Mouse (Mus musculus) hindbrain, embryonic 16.5 days (tissue): ENCODE results near the gene 9530077C05Rik. TPM values are rescaled to one million over a fixed set of nuclear protein-coding genes. Genes with fewer than 3 reads are reported as not detected.

Experiments used
- ATAC-seq: fragments of 200-750 bp; cut with Nextera tagmentation; 2 replicates; pipeline ENCODE4 v1.8.0; 2017; ENCODE audit warnings: moderate TSS enrichment, moderate library complexity
- H3K27ac ChIP-seq: fragments of 300-500 bp; sonication (generic); 2 replicates; pipeline ENCODE4 v1.5.1; 2014; ENCODE audit warnings: low read depth, mild to moderate bottlenecking, control low read depth, low read length, moderate library complexity
- H3K27me3 ChIP-seq: fragments of 300-500 bp; sonication (generic); replicated peaks from 2 replicates; pipeline ENCODE4 v1.6.1; 2014; ENCODE audit warnings: low read length; ENCODE audit not compliant: control insufficient read depth, insufficient read depth
- H3K36me3 ChIP-seq: fragments of 300-500 bp; sonication (generic); 2 replicates; pipeline ENCODE4 v1.6.1; 2014; ENCODE audit warnings: mild to moderate bottlenecking, low read length, moderate library complexity, mixed read lengths; ENCODE audit not compliant: control insufficient read depth, insufficient read depth
- H3K4me1 ChIP-seq: fragments of 300-500 bp; sonication (generic); 2 replicates; pipeline ENCODE4 v1.6.1; 2014; ENCODE audit warnings: low read depth, low read length; ENCODE audit not compliant: control insufficient read depth, insufficient read depth
- H3K4me2 ChIP-seq: fragments of 300-500 bp; sonication (generic); 2 replicates; pipeline ENCODE4 v1.6.1; 2014; ENCODE audit warnings: mild to moderate bottlenecking, low read length, control low read depth, moderate library complexity
- H3K4me3 ChIP-seq: fragments of 300-500 bp; sonication (generic); 2 replicates; pipeline ENCODE4 v1.5.1; 2014; ENCODE audit warnings: mild to moderate bottlenecking, low read length, control low read depth, moderate library complexity
- H3K9ac ChIP-seq: fragments of 300-500 bp; sonication (generic); 2 replicates; pipeline ENCODE4 v1.6.1; 2014; ENCODE audit warnings: low read depth, mild to moderate bottlenecking, control low read depth, low read length, moderate library complexity
- H3K9me3 ChIP-seq: fragments of 300-500 bp; sonication (generic); 2 replicates; pipeline ENCODE4 v1.6.1; 2014; ENCODE audit warnings: mild to moderate bottlenecking, low read length, moderate library complexity; ENCODE audit not compliant: control insufficient read depth
- WGBS: fragments of 180-500 bp; shearing (Covaris S2); extraction: QIAGEN DNeasy Blood & Tissue Kit; methylation state at CpG from one replicate; pipeline ENCODE4 v1.1.7; 2014; 5-methylcytosine and 5-hydroxymethylcytosine counted together
- polyA plus RNA-seq: library from polyadenylated mRNA; unstranded; fragments of >200 nt; fragmentation: Nextera tagmentation; extraction: Ambion mirVana; gene quantifications from 2 replicates; pipeline ENCODE4 v1.2.1, GENCODE M21; 2015

9530077C05Rik gene
- polyA plus RNA-seq, 1 experiment from 2014 or later, result 19.3 TPM

- H3K9me3 ChIP-seq, result no peaks in the 10 kb centered on the region
- 0 out of 2 replicates have a peak, but pooled peaks have one; percentile 25 for ATAC-seq
- H3K36me3 ChIP-seq, result peaks cover 6% of the 10 kb centered on the region
- WGBS, result 83% methylated on average over 3 of the region's 3 CpGs
- H3K27me3 ChIP-seq, result no peaks in the 10 kb centered on the region
- no peaks in the 10 kb centered on the region for H3K4me1 ChIP-seq
- no peak overlapping the region for H3K4me3 ChIP-seq
- H3K27ac ChIP-seq, result no peak overlapping the region
- no peak overlapping the region for H3K9ac ChIP-seq
- no peak overlapping the region for H3K4me2 ChIP-seq
These were observed 50.6 kb downstream of the 9530077C05Rik start for GRCm38 (mm10) chr9:22461946-22462345.

GRCm38 (mm10) chr9:22466212-22466611 lies 54.9 kb downstream of the 9530077C05Rik start:
- no peak for ATAC-seq
- no peak overlapping the region for H3K27ac ChIP-seq
- H3K36me3 ChIP-seq, result 0 out of 2 replicates have a peak, but pooled peaks cover 2% of the 10 kb centered on the region
- 95% methylated on average over 5 of the region's 5 CpGs for WGBS
- H3K4me3 ChIP-seq, result no peak overlapping the region
- H3K9me3 ChIP-seq, result no peaks in the 10 kb centered on the region
- no peak overlapping the region for H3K4me2 ChIP-seq
- H3K9ac ChIP-seq, result no peak overlapping the region
- no peaks in the 10 kb centered on the region for H3K27me3 ChIP-seq
- H3K4me1 ChIP-seq, result peaks cover 3% of the 10 kb centered on the region; the same call in 1 of the 2 replicates

GRCm38 (mm10) chr9:22467371-22468169 lies 56.3 kb downstream of the 9530077C05Rik start:
- ATAC-seq, result peak; percentile 77
- H3K9me3 ChIP-seq, result no peaks in the 10 kb centered on the region
- WGBS, result 1% methylated on average over 58 of the region's 73 CpGs
- peaks cover 3% of the 10 kb centered on the region; the same call in 1 of the 2 replicates for H3K4me1 ChIP-seq
- peak overlapping the region; percentile 96 for H3K27ac ChIP-seq
- H3K9ac ChIP-seq, result peak overlapping the region; percentile 98
- H3K36me3 ChIP-seq, result 0 out of 2 replicates have a peak, but pooled peaks cover 2% of the 10 kb centered on the region
- H3K4me3 ChIP-seq, result peak overlapping the region; percentile 94
- no peaks in the 10 kb centered on the region for H3K27me3 ChIP-seq
- peak overlapping the region; percentile 67 for H3K4me2 ChIP-seq

GRCm38 (mm10) chr9:22468170-22468898 lies 57.0 kb downstream of the 9530077C05Rik start:
- 4% methylated on average over 42 of the region's 43 CpGs for WGBS
- Histone ChIP-seq H3K27me3 (no peaks in the 10 kb centered on the region), H3K4me1 (peaks cover 3% of the 10 kb centered on the region; the same call in 1 of the 2 replicates), H3K4me2 (peak overlapping the region; percentile 67), H3K4me3 (peak overlapping the region; percentile 94), H3K36me3 (0 out of 2 replicates have a peak, but pooled peaks cover 2% of the 10 kb centered on the region), H3K9ac (peak overlapping the region; percentile 98), H3K27ac (peak overlapping the region; percentile 96), H3K9me3 (no peaks in the 10 kb centered on the region)
- ATAC-seq, result peak; percentile 84

- H3K4me1 ChIP-seq, result peaks cover 3% of the 10 kb centered on the region; the same call in 1 of the 2 replicates
- H3K9ac ChIP-seq, result no peak overlapping the region
- H3K27ac ChIP-seq, result no peak overlapping the region; the same call in 1 of the 2 replicates
- no peaks in the 10 kb centered on the region for H3K9me3 ChIP-seq
- H3K36me3 ChIP-seq, result 0 out of 2 replicates have a peak, but pooled peaks cover 2% of the 10 kb centered on the region
- WGBS, result 77% methylated on average over 8 of the region's 8 CpGs
- ATAC-seq, result no peak
- no peaks in the 10 kb centered on the region for H3K27me3 ChIP-seq
- H3K4me2 ChIP-seq, result no peak overlapping the region; the same call in 1 of the 2 replicates
- H3K4me3 ChIP-seq, result no peak overlapping the region
These were observed 57.6 kb downstream of the 9530077C05Rik start for GRCm38 (mm10) chr9:22468899-22469259.

- peaks cover 3% of the 10 kb centered on the region; the same call in 1 of the 2 replicates for H3K4me1 ChIP-seq
- no peak for ATAC-seq
- H3K4me3 ChIP-seq, result peak within 1 kb of the TSS; percentile 94
- 92% methylated on average over 3 of the region's 3 CpGs for WGBS
- H3K27ac ChIP-seq, result peak within 1 kb of the TSS; percentile 96
- H3K27me3 ChIP-seq, result no peaks in the 10 kb centered on the region
- peak within 1 kb of the TSS; percentile 98 for H3K9ac ChIP-seq
- H3K4me2 ChIP-seq, result peak within 1 kb of the TSS; percentile 67
- no peaks in the 10 kb centered on the region for H3K9me3 ChIP-seq
- 0 out of 2 replicates have a peak, but pooled peaks cover 2% of the 10 kb centered on the region for H3K36me3 ChIP-seq
These were observed 58.3 kb downstream of the 9530077C05Rik start, which contains the start of gene Rp9 for GRCm38 (mm10) chr9:22469643-22470042. Gene Rp9, minus strand, starts transcription at chr9:22469743.

- H3K9ac ChIP-seq, result peak within 1 kb of the TSS; percentile 73
- no peaks in the 10 kb centered on the region for H3K27me3 ChIP-seq
- no peaks in the 10 kb centered on the region for H3K9me3 ChIP-seq
- peak within 1 kb of the TSS; percentile 82 for H3K4me2 ChIP-seq
- peak within 1 kb of the TSS; percentile 67 for H3K4me3 ChIP-seq
- peak within 1 kb of the TSS; percentile 72 for H3K27ac ChIP-seq
- H3K36me3 ChIP-seq, result no peaks in the 10 kb centered on the region
- peaks cover 6% of the 10 kb centered on the region for H3K4me1 ChIP-seq
- peak; percentile 99 for ATAC-seq
- 0% methylated on average over 25 of the region's 25 CpGs for WGBS
These were observed 64.1 kb downstream of the 9530077C05Rik start, which contains the start of gene Bbs9 for GRCm38 (mm10) chr9:22475424-22475868. Gene Bbs9, plus strand, starts transcription at chr9:22475715.

GRCm38 (mm10) chr9:22476265-22476664 lies 65.0 kb downstream of the 9530077C05Rik start:
- peak; percentile 13; the same call in 1 of the 2 replicates for ATAC-seq
- peak overlapping the region; percentile 67 for H3K4me3 ChIP-seq
- H3K27me3 ChIP-seq, result no peaks in the 10 kb centered on the region
- peak overlapping the region; percentile 73 for H3K9ac ChIP-seq
- H3K4me1 ChIP-seq, result peaks cover 6% of the 10 kb centered on the region
- H3K9me3 ChIP-seq, result no peaks in the 10 kb centered on the region
- no peaks in the 10 kb centered on the region for H3K36me3 ChIP-seq
- 6% methylated on average over 10 of the region's 10 CpGs for WGBS
- peak overlapping the region; percentile 82 for H3K4me2 ChIP-seq
- H3K27ac ChIP-seq, result peak overlapping the region; percentile 72; the same call in 1 of the 2 replicates
